Mouse (Mus musculus): ENCODE data around the gene Hist1h3h.

- no peak for TF ChIP-seq CTCF (conservative IDR thresholded peaks at IDR 0.05; ENCODE audit: insufficient read depth, insufficient read length, low read depth, low read length)
- TF ChIP-seq POLR2A (IDR thresholded peaks at IDR 0.05; ENCODE audit: low read depth, low read length) = no peak
Measured at GRCm38 (mm10) chr13:21755707-21756106, 38.2 kb downstream of the Hist1h3h start.
